41 mouse cellular contexts compared by ENCODE assay signal in the genomic region with DNA sequence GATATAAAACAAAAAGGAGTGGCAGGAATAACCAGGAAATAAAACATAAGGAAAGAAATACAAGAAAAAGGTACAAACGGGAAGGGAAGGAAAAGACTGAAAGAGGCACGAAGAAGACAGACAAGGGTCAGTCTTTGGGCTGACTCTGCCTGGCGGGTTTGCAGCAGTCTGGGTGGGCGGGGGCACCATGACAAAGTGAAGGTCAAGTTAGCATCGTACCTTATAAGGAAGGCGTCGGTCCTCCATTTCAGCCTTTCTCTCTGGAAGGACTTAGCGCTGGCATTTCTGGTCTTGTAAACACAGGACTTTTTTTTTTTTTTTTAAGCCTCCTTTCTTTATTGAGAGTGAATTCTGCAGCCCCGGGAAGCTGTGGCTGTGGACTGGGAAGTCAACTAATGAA. TPM values are rescaled to one million over a fixed set of nuclear protein-coding genes. Genes with fewer than 3 reads are reported as not detected.
DNase-seq lines count a peak whose midpoint lies in the region; ATAC-seq and TF ChIP-seq lines count a peak whose summit lies in the region.
"Had no signal": no experiment of that assay in that cellular context is flagged by ENCODE, and none has a peak within 500 bp of the region (broad histone marks: within the 10 kb centered on the region; RNA-seq: fewer than 3 reads in every experiment).

No protein-coding gene starts in this region.

- peaks cover 98% of the 10 kb centered on the region for H3K27me3 ChIP-seq in neural tube, embryonic 12.5 days (replicated peaks)
- peaks cover 64% of the 10 kb centered on the region for H3K27me3 ChIP-seq in limb, embryonic 11.5 days (ENCODE audit: control insufficient read depth, insufficient read depth, low read length)
- no peaks in the 10 kb centered on the region for H3K27me3 ChIP-seq in myocyte (ENCODE audit: control insufficient read depth, insufficient read depth, insufficient read length)

- no peak overlapping the region for H3K27ac ChIP-seq in neural tube, embryonic 12.5 days
- no peak overlapping the region; the same call in 1 of the 2 replicates for H3K27ac ChIP-seq in limb, embryonic 11.5 days (replicated peaks; ENCODE audit: low read depth, low read length)
- H3K27ac ChIP-seq: embryonic facial prominence, embryonic 13.5 days; forebrain, embryonic 10.5 days; forebrain, embryonic 15.5 days; heart, adult 2 months; heart, embryonic 13.5 days; kidney, postnatal 0 days; liver, embryonic 12.5 days; midbrain, embryonic 13.5 days; stomach, embryonic 15.5 days had no signal

- ATAC-seq in neural tube, embryonic 12.5 days (ENCODE audit: low FRiP score, low read depth), result no peak
- no peak for ATAC-seq in limb, embryonic 11.5 days (ENCODE audit: insufficient number of reproducible peaks, low FRiP score, low TSS enrichment, low read depth)
- ATAC-seq in megakaryocyte-erythroid progenitor cell, adult 5-6 weeks (replicated peaks; ENCODE audit: low FRiP score, low TSS enrichment, poor library complexity, severe bottlenecking), result no peak
- ATAC-seq: CD4-positive, CD25-positive, alpha-beta regulatory T cell, adult 4 months; forebrain, embryonic 15.5 days; hindbrain, embryonic 16.5 days; liver, embryonic 12.5 days; liver, postnatal 0 days; midbrain, embryonic 13.5 days had no signal

- peak overlapping the region; percentile 13; the same call in 1 of the 2 replicates for H3K4me3 ChIP-seq in neural tube, embryonic 12.5 days
- no peak overlapping the region for H3K4me3 ChIP-seq in limb, embryonic 11.5 days (ENCODE audit: low read depth, low read length)
- peak overlapping the region; percentile 26 for H3K4me3 ChIP-seq in myocyte
- H3K4me3 ChIP-seq: embryonic facial prominence, embryonic 13.5 days; forebrain, embryonic 10.5 days; forebrain, embryonic 15.5 days; heart, adult 2 months; heart, embryonic 13.5 days; liver, embryonic 12.5 days; megakaryocyte, embryonic 14.5 days; midbrain, embryonic 13.5 days; stomach, embryonic 15.5 days had no signal

- H3K9me3 ChIP-seq in neural tube, embryonic 12.5 days, result no peaks in the 10 kb centered on the region
- H3K9me3 ChIP-seq in limb, embryonic 11.5 days (ENCODE audit: control insufficient read depth, low read length), result no peaks in the 10 kb centered on the region
- H3K9me3 ChIP-seq: embryonic facial prominence, embryonic 13.5 days; forebrain, embryonic 10.5 days; forebrain, embryonic 15.5 days; heart, embryonic 13.5 days; liver, embryonic 12.5 days; megakaryocyte, embryonic 14.5 days; midbrain, embryonic 13.5 days; stomach, embryonic 15.5 days had no signal

- TF ChIP-seq POLR2A in myocyte (IDR thresholded peaks at IDR 0.05; ENCODE audit: insufficient read length, low read depth), result peak; percentile 70

- peaks cover 9% of the 10 kb centered on the region; the same call in 1 of the 2 replicates for H3K4me1 ChIP-seq in neural tube, embryonic 12.5 days
- H3K4me1 ChIP-seq in limb, embryonic 11.5 days (ENCODE audit: control insufficient read depth, insufficient read depth, low read length), result no peaks in the 10 kb centered on the region; the same call in 1 of the 2 replicates
- H3K4me1 ChIP-seq: embryonic facial prominence, embryonic 13.5 days; liver, embryonic 12.5 days; stomach, embryonic 15.5 days had no signal

- H3ac ChIP-seq in myocyte (ENCODE audit: control insufficient read depth, insufficient read length), result no peak overlapping the region

- H3K4me2 ChIP-seq in neural tube, embryonic 12.5 days (replicated peaks), result peak overlapping the region; percentile 50
- peak overlapping the region; percentile 25 for H3K4me2 ChIP-seq in limb, embryonic 11.5 days (ENCODE audit: low read depth, severe bottlenecking)
- H3K4me2 ChIP-seq in myocyte (ENCODE audit: low read depth), result peak overlapping the region; percentile 100
- H3K4me2 ChIP-seq: embryonic facial prominence, embryonic 13.5 days; forebrain, embryonic 15.5 days; heart, embryonic 13.5 days; liver, embryonic 12.5 days; midbrain, embryonic 13.5 days; stomach, embryonic 15.5 days had no signal

- H3K36me3 ChIP-seq in neural tube, embryonic 12.5 days, result no peaks in the 10 kb centered on the region
- H3K36me3 ChIP-seq in limb, embryonic 11.5 days (ENCODE audit: control insufficient read depth, insufficient read depth, low read length), result no peaks in the 10 kb centered on the region
- no peaks in the 10 kb centered on the region for H3K36me3 ChIP-seq in myocyte (ENCODE audit: control insufficient read depth, insufficient read depth)
- H3K36me3 ChIP-seq: embryonic facial prominence, embryonic 13.5 days; forebrain, embryonic 10.5 days; forebrain, embryonic 15.5 days; heart, embryonic 13.5 days; liver, embryonic 12.5 days; midbrain, embryonic 13.5 days; stomach, embryonic 15.5 days had no signal

- no peak for DNase-seq in neural tube, embryonic 10.5 days (ENCODE audit: extremely low spot score, low spot score)
- no peak for DNase-seq in limb, embryonic 11.5 days (ENCODE audit: low spot score)
- no peak for DNase-seq in thymus, postnatal 10 days (ENCODE audit: low spot score in 2 of 2)
- DNase-seq in urinary bladder, postnatal 25 days (ENCODE audit: low spot score), result no peak
- DNase-seq: adrenal gland, postnatal 14 days; cerebellum, adult 11-12 months; cerebellum, adult 9-11 months; gastrocnemius, postnatal 36 days; heart, adult 2 months; heart, postnatal 10 days; kidney, adult 18-20 months; kidney, postnatal 4 days; liver, postnatal 0 days; lung, postnatal 4 days; retina, postnatal 1 day; right cerebral cortex, postnatal 14 days; thymus, postnatal 36 days had no signal

- H3K9ac ChIP-seq in neural tube, embryonic 12.5 days, result peak overlapping the region; percentile 53
- peak overlapping the region; percentile 47; the same call in 1 of the 2 replicates for H3K9ac ChIP-seq in limb, embryonic 11.5 days (ENCODE audit: low read length)
- H3K9ac ChIP-seq: embryonic facial prominence, embryonic 13.5 days; forebrain, embryonic 15.5 days; heart, embryonic 13.5 days; liver, embryonic 12.5 days; liver, postnatal 0 days; midbrain, embryonic 13.5 days; stomach, embryonic 15.5 days had no signal

- under 1% methylated on average over 9 of the region's 9 CpGs for WGBS in neural tube, embryonic 12.5 days
- WGBS in limb, embryonic 11.5 days, result 2% methylated on average over 9 of the region's 9 CpGs

- H3K79me2 ChIP-seq in myocyte (ENCODE audit: control insufficient read depth, insufficient read depth), result peaks cover 33% of the 10 kb centered on the region

TF ChIP-seq in myocyte, 11 proteins besides CTCF, POLR2A, EP300 and RAD21:
- TF ChIP-seq MYOG (IDR thresholded peaks at IDR 0.05; ENCODE audit: control insufficient read depth in 1 of 3, insufficient read depth in 1 of 3, insufficient read length in 2 of 3, low read depth in 2 of 3) (no peak), POLR2AphosphoS2 (IDR thresholded peaks at IDR 0.05; ENCODE audit: insufficient read length, low read depth) (peak; percentile 79), SRF (IDR thresholded peaks at IDR 0.05; ENCODE audit: control insufficient read depth, insufficient read length, low read depth) (peak; percentile 97)
TF ChIP-seq in myocyte: peak in this region for 2.

RNA-seq across cellular contexts. Expression of gene Hoxc11, which starts 7.0 kb away (rescaled TPM):
- polyA plus RNA-seq in neural tube, embryonic 12.5 days (2016; fragmentation: Nextera tagmentation; extraction: Ambion mirVana), result 4.3 and 5.7 TPM in 2 replicates
- 5.5 and 5.9 TPM in 2 replicates for polyA plus RNA-seq in limb, embryonic 11.5 days (2014; fragmentation: Nextera tagmentation; extraction: Ambion mirVana)
- 20.5 TPM for polyA plus RNA-seq in myocyte (2012; fragmentation: generic; extraction: Trizol)
- total RNA-seq in megakaryocyte-erythroid progenitor cell, adult 5-6 weeks (2014; fragmentation: Nextera tagmentation), result not detected in 2 replicates
- not detected in 2 replicates for total RNA-seq in megakaryocyte-erythroid progenitor cell, adult 5-6 weeks (2017)
- total RNA-seq: adrenal gland, postnatal 14 days; heart, adult 2 months; heart, postnatal 10 days; hematopoietic stem cell, adult 5-6 weeks; layer of hippocampus, adult 8-10 months; layer of hippocampus, postnatal 25 days; left cerebral cortex, adult 8-10 months; left cerebral cortex, postnatal 36 days; monocyte, adult 5-6 weeks had no signal
- polyA plus RNA-seq: CD4-positive, CD25-positive, alpha-beta regulatory T cell, adult 4 months; embryonic facial prominence, embryonic 13.5 days; forebrain, embryonic 10.5 days; forebrain, embryonic 15.5 days; frontal cortex, adult 2 months; heart, adult 2 months; heart, embryonic 13.5 days; hindbrain, embryonic 16.5 days; liver, embryonic 12.5 days; liver, postnatal 0 days; lung, embryonic 16.5 days; midbrain, embryonic 13.5 days had no signal

RNA-seq across cellular contexts. Expression of gene Hoxc12, which starts 10.7 kb away (rescaled TPM):
- polyA plus RNA-seq in neural tube, embryonic 12.5 days (2016; fragmentation: Nextera tagmentation; extraction: Ambion mirVana), result 8.1 and 14.2 TPM in 2 replicates
- polyA plus RNA-seq in limb, embryonic 11.5 days (2014; fragmentation: Nextera tagmentation; extraction: Ambion mirVana), result 0.96 and 1.2 TPM in 2 replicates
- 5.6 TPM for polyA plus RNA-seq in myocyte (2012; fragmentation: generic; extraction: Trizol)
- not detected in 2 replicates for total RNA-seq in megakaryocyte-erythroid progenitor cell, adult 5-6 weeks (2014; fragmentation: Nextera tagmentation)
- not detected in 2 replicates for total RNA-seq in megakaryocyte-erythroid progenitor cell, adult 5-6 weeks (2017)
- total RNA-seq: adrenal gland, postnatal 14 days; gastrocnemius, adult 18-20 months; gastrocnemius, postnatal 36 days; heart, adult 2 months; heart, postnatal 10 days; hematopoietic stem cell, adult 5-6 weeks; layer of hippocampus, adult 8-10 months; layer of hippocampus, postnatal 25 days; left cerebral cortex, adult 8-10 months; left cerebral cortex, postnatal 36 days; monocyte, adult 5-6 weeks had no signal
- polyA plus RNA-seq: CD4-positive, CD25-positive, alpha-beta regulatory T cell, adult 4 months; embryonic facial prominence, embryonic 13.5 days; forebrain, embryonic 10.5 days; forebrain, embryonic 15.5 days; frontal cortex, adult 2 months; heart, adult 2 months; heart, embryonic 13.5 days; hindbrain, embryonic 16.5 days; intestine, embryonic 14.5 days; kidney, postnatal 0 days; liver, embryonic 12.5 days; liver, postnatal 0 days; lung, embryonic 16.5 days; midbrain, embryonic 13.5 days; stomach, embryonic 15.5 days had no signal

RNA-seq across cellular contexts. Expression of gene Hoxc10, which starts 19.3 kb away (rescaled TPM):
- 62.1 and 77.3 TPM in 2 replicates for polyA plus RNA-seq in neural tube, embryonic 12.5 days (2016; fragmentation: Nextera tagmentation; extraction: Ambion mirVana)
- 43.9 and 56.2 TPM in 2 replicates for polyA plus RNA-seq in limb, embryonic 11.5 days (2014; fragmentation: Nextera tagmentation; extraction: Ambion mirVana)
- polyA plus RNA-seq in myocyte (2012; fragmentation: generic; extraction: Trizol), result 43.5 TPM
- not detected in 2 replicates for total RNA-seq in megakaryocyte-erythroid progenitor cell, adult 5-6 weeks (2014; fragmentation: Nextera tagmentation)
- total RNA-seq in megakaryocyte-erythroid progenitor cell, adult 5-6 weeks (2017), result not detected in 2 replicates
- total RNA-seq: heart, adult 2 months; heart, postnatal 10 days; hematopoietic stem cell, adult 5-6 weeks; layer of hippocampus, adult 8-10 months; layer of hippocampus, postnatal 25 days; left cerebral cortex, adult 8-10 months; left cerebral cortex, postnatal 36 days; monocyte, adult 5-6 weeks had no signal
- polyA plus RNA-seq: CD4-positive, CD25-positive, alpha-beta regulatory T cell, adult 4 months; forebrain, embryonic 10.5 days; forebrain, embryonic 15.5 days; frontal cortex, adult 2 months; heart, adult 2 months; heart, embryonic 13.5 days; hindbrain, embryonic 16.5 days; liver, embryonic 12.5 days; liver, postnatal 0 days; lung, embryonic 16.5 days; midbrain, embryonic 13.5 days had no signal

RNA-seq across cellular contexts. Expression of gene Hoxc5, which starts 20.0 kb away (rescaled TPM):
- 32.1 and 35.5 TPM in 2 replicates for polyA plus RNA-seq in neural tube, embryonic 12.5 days (2016; fragmentation: Nextera tagmentation; extraction: Ambion mirVana)
- polyA plus RNA-seq in limb, embryonic 11.5 days (2014; fragmentation: Nextera tagmentation; extraction: Ambion mirVana), result 8.3 and 9.1 TPM in 2 replicates
- polyA plus RNA-seq in myocyte (2012; fragmentation: generic; extraction: Trizol), result 1.2 TPM
- not detected in 2 replicates for total RNA-seq in megakaryocyte-erythroid progenitor cell, adult 5-6 weeks (2014; fragmentation: Nextera tagmentation)
- not detected in 2 replicates for total RNA-seq in megakaryocyte-erythroid progenitor cell, adult 5-6 weeks (2017)
- total RNA-seq: heart, adult 2 months; hematopoietic stem cell, adult 5-6 weeks; layer of hippocampus, adult 8-10 months; layer of hippocampus, postnatal 25 days; left cerebral cortex, adult 8-10 months; left cerebral cortex, postnatal 36 days; monocyte, adult 5-6 weeks had no signal
- polyA plus RNA-seq: CD4-positive, CD25-positive, alpha-beta regulatory T cell, adult 4 months; forebrain, embryonic 10.5 days; forebrain, embryonic 15.5 days; frontal cortex, adult 2 months; liver, postnatal 0 days had no signal

RNA-seq across cellular contexts. Expression of gene Hoxc13, which starts 26.4 kb away (rescaled TPM):
- 6.5 and 17.7 TPM in 2 replicates for polyA plus RNA-seq in neural tube, embryonic 12.5 days (2016; fragmentation: Nextera tagmentation; extraction: Ambion mirVana)
- polyA plus RNA-seq in limb, embryonic 11.5 days (2014; fragmentation: Nextera tagmentation; extraction: Ambion mirVana), result 2.3 and 2.4 TPM in 2 replicates
- polyA plus RNA-seq in myocyte (2012; fragmentation: generic; extraction: Trizol), result 5.8 TPM
- not detected in 2 replicates for total RNA-seq in megakaryocyte-erythroid progenitor cell, adult 5-6 weeks (2014; fragmentation: Nextera tagmentation)
- total RNA-seq in megakaryocyte-erythroid progenitor cell, adult 5-6 weeks (2017), result not detected in 2 replicates
- total RNA-seq: adrenal gland, postnatal 14 days; gastrocnemius, adult 18-20 months; gastrocnemius, postnatal 36 days; heart, adult 2 months; heart, postnatal 10 days; hematopoietic stem cell, adult 5-6 weeks; layer of hippocampus, adult 8-10 months; layer of hippocampus, postnatal 25 days; left cerebral cortex, adult 8-10 months; left cerebral cortex, postnatal 36 days; monocyte, adult 5-6 weeks had no signal
- polyA plus RNA-seq: CD4-positive, CD25-positive, alpha-beta regulatory T cell, adult 4 months; forebrain, embryonic 10.5 days; forebrain, embryonic 15.5 days; frontal cortex, adult 2 months; heart, adult 2 months; hindbrain, embryonic 16.5 days; intestine, embryonic 14.5 days; liver, embryonic 12.5 days; liver, postnatal 0 days; lung, embryonic 16.5 days; midbrain, embryonic 13.5 days; stomach, embryonic 15.5 days had no signal

Comparison
In these comparisons a context has a peak if more than half of its experiments do, and no peak if none do; other contexts are left out.
1. H3K4me2 ChIP-seq: peak in every context shown above with its lines; median percentile 100 in myocyte; 50 in neural tube, embryonic 12.5 days; 25 in limb, embryonic 11.5 days.